In genomic region chr13:97292026-97292425, GRCm38 (mm10) we compare ENCODE assay signal across 10 mouse cellular contexts. TPM values are rescaled to one million over a fixed set of nuclear protein-coding genes. Genes with fewer than 3 reads are reported as not detected.
DNase-seq lines count a peak whose midpoint lies in the region; ATAC-seq and TF ChIP-seq lines count a peak whose summit lies in the region.
"Had no signal": no experiment of that assay in that cellular context is flagged by ENCODE, and none has a peak within 500 bp of the region (broad histone marks: within the 10 kb centered on the region; RNA-seq: fewer than 3 reads in every experiment).

No protein-coding gene starts in this region.

- no peak for TF ChIP-seq POLR2A in lung, adult 2 months (IDR thresholded peaks at IDR 0.05; ENCODE audit: borderline replicate concordance, extremely low read depth, low read depth, low read length)

- no peak for DNase-seq in heart, adult 11 months
- DNase-seq in embryo, embryonic 11 days = peak; percentile 72
- peak; percentile 71 for DNase-seq in midbrain, embryonic 14.5 days
- DNase-seq in urinary bladder, adult 2 months (ENCODE audit: low spot score) = no peak
- DNase-seq in kidney, adult 8-10 months = no peak
- no peak for DNase-seq in lung, adult 2 months
- DNase-seq: liver, postnatal 0 days had no signal

- H3K9me3 ChIP-seq in heart, embryonic 11.5 days (replicated peaks; ENCODE audit: control insufficient read depth, low read length) = no peaks in the 10 kb centered on the region
- no peaks in the 10 kb centered on the region for H3K9me3 ChIP-seq in hindbrain, embryonic 15.5 days
- H3K9me3 ChIP-seq in midbrain, embryonic 14.5 days (ENCODE audit: control insufficient read depth, low read length) = no peaks in the 10 kb centered on the region

- H3K27me3 ChIP-seq in heart, embryonic 11.5 days (ENCODE audit: control insufficient read depth, insufficient read depth, low read length) = no peaks in the 10 kb centered on the region
- H3K27me3 ChIP-seq in hindbrain, embryonic 15.5 days = no peaks in the 10 kb centered on the region
- H3K27me3 ChIP-seq in midbrain, embryonic 14.5 days (ENCODE audit: control insufficient read depth, insufficient read depth, low read length) = no peaks in the 10 kb centered on the region

- H3K36me3 ChIP-seq in heart, embryonic 11.5 days (ENCODE audit: control insufficient read depth, insufficient read depth, low read length) = no peaks in the 10 kb centered on the region
- H3K36me3 ChIP-seq in hindbrain, embryonic 15.5 days = no peaks in the 10 kb centered on the region
- no peaks in the 10 kb centered on the region for H3K36me3 ChIP-seq in midbrain, embryonic 14.5 days (ENCODE audit: control insufficient read depth, insufficient read depth, low read length)

- no peak overlapping the region for H3K9ac ChIP-seq in heart, embryonic 11.5 days (ENCODE audit: low read depth, low read length)
- no peak overlapping the region for H3K9ac ChIP-seq in hindbrain, embryonic 15.5 days
- H3K9ac ChIP-seq in midbrain, embryonic 14.5 days (replicated peaks; ENCODE audit: low read length) = no peak overlapping the region
- H3K9ac ChIP-seq: liver, postnatal 0 days had no signal

- peak overlapping the region; percentile 32; the same call in 1 of the 2 replicates for H3K4me2 ChIP-seq in heart, embryonic 11.5 days
- H3K4me2 ChIP-seq in hindbrain, embryonic 15.5 days = peak overlapping the region; percentile 40; the same call in 1 of the 2 replicates
- peak overlapping the region; percentile 27 for H3K4me2 ChIP-seq in midbrain, embryonic 14.5 days (ENCODE audit: low read length)

- H3K4me3 ChIP-seq in heart, embryonic 11.5 days (ENCODE audit: low read depth, low read length) = no peak overlapping the region
- H3K4me3 ChIP-seq in hindbrain, embryonic 15.5 days = no peak overlapping the region
- no peak overlapping the region for H3K4me3 ChIP-seq in midbrain, embryonic 14.5 days (replicated peaks; ENCODE audit: low read depth, low read length)
- H3K4me3 ChIP-seq in lung, adult 2 months (replicated peaks; ENCODE audit: extremely low read depth, low read depth, low read length) = no peak overlapping the region

- H3K27ac ChIP-seq in heart, embryonic 11.5 days (ENCODE audit: low read depth, low read length) = no peak overlapping the region
- 0 out of 2 replicates have a peak overlapping the region, but pooled peaks have one; percentile 43 for H3K27ac ChIP-seq in hindbrain, embryonic 15.5 days (replicated peaks)
- H3K27ac ChIP-seq in midbrain, embryonic 14.5 days (replicated peaks; ENCODE audit: low read depth, low read length) = 0 out of 2 replicates have a peak overlapping the region, but pooled peaks have one; percentile 61
- H3K27ac ChIP-seq: kidney, postnatal 0 days had no signal

- TF ChIP-seq CTCF in lung, adult 2 months (IDR thresholded peaks at IDR 0.05; ENCODE audit: insufficient read depth, low read length) = no peak

- WGBS in heart, embryonic 11.5 days (ENCODE audit: insufficient replicate concordance) = 54% methylated on average over 8 of the region's 8 CpGs
- 37% methylated on average over 8 of the region's 8 CpGs for WGBS in hindbrain, embryonic 15.5 days
- WGBS in midbrain, embryonic 14.5 days = 31% methylated on average over 8 of the region's 8 CpGs
- 81% methylated on average over 8 of the region's 8 CpGs for WGBS in lung, adult 2 months

- peaks cover 4% of the 10 kb centered on the region; the same call in 1 of the 2 replicates for H3K4me1 ChIP-seq in heart, embryonic 11.5 days (ENCODE audit: control insufficient read depth, insufficient read depth, low read length)
- peaks cover 26% of the 10 kb centered on the region for H3K4me1 ChIP-seq in hindbrain, embryonic 15.5 days (replicated peaks)
- peaks cover 27% of the 10 kb centered on the region for H3K4me1 ChIP-seq in midbrain, embryonic 14.5 days (ENCODE audit: control insufficient read depth, insufficient read depth, low read length)
- H3K4me1 ChIP-seq in lung, adult 2 months (ENCODE audit: control insufficient read depth, insufficient read depth, low read length) = peaks cover 7% of the 10 kb centered on the region

- no peak for ATAC-seq in heart, embryonic 11.5 days (replicated peaks; ENCODE audit: insufficient number of reproducible peaks, low FRiP score, low TSS enrichment)
- 0 out of 2 replicates have a peak, but pooled peaks have one; percentile 61 for ATAC-seq in hindbrain, embryonic 15.5 days (ENCODE audit: low FRiP score, low read depth)
- peak; percentile 62 for ATAC-seq in midbrain, embryonic 14.5 days (ENCODE audit: low FRiP score, low TSS enrichment)
- ATAC-seq: liver, postnatal 0 days had no signal

RNA-seq across cellular contexts. Expression of gene Enc1, which starts 51.1 kb away (rescaled TPM):
- polyA plus RNA-seq in heart, embryonic 11.5 days (2014; fragmentation: Nextera tagmentation; extraction: Ambion mirVana) = 5.4 and 6.3 TPM in 2 replicates
- 57.3 and 59.7 TPM in 2 replicates for polyA plus RNA-seq in hindbrain, embryonic 15.5 days (2015; fragmentation: Nextera tagmentation; extraction: Ambion mirVana)
- 94.2 and 99.0 TPM in 2 replicates for polyA plus RNA-seq in midbrain, embryonic 14.5 days (2014; fragmentation: Nextera tagmentation; extraction: Ambion mirVana)
- 7.4 and 9.3 TPM in 2 replicates for polyA plus RNA-seq in urinary bladder, adult 2 months (2012; rRNA removed)
- polyA plus RNA-seq in lung, adult 2 months (2012; rRNA removed) = 7.3 and 8.5 TPM in 2 replicates

Comparison
In these comparisons a context has a peak if more than half of its experiments do, and no peak if none do; other contexts are left out.
1. DNase-seq: peak in embryo, embryonic 11 days (single experiment) and midbrain, embryonic 14.5 days (single experiment); none in heart, adult 11 months (single experiment), urinary bladder, adult 2 months (single experiment), kidney, adult 8-10 months (0 of 2) and lung, adult 2 months (single experiment).
2. Peak in every context shown above with its lines, with median percentiles within 50 percentile points of each other: H3K4me2 ChIP-seq.